Mouse (Mus musculus) forebrain, embryonic 14.5 days (tissue): ENCODE results near the gene Sycp3. TPM values are rescaled to one million over a fixed set of nuclear protein-coding genes. Genes with fewer than 3 reads are reported as not detected.

ENCODE experiments used
- ATAC-seq: fragments of 200-750 bp; cut with Nextera tagmentation; 2 replicates; pipeline ENCODE4 v1.8.0; 2017; ENCODE audit warnings: mild to moderate bottlenecking, moderate library complexity
- DNase-seq: peaks from one replicate; pipeline ENCODE4 v3.0.0-alpha.2; 2015; ENCODE audit warnings: low spot score
- H3K27ac ChIP-seq: fragments of 300-500 bp; sonication (generic); 2 replicates; pipeline ENCODE4 v1.5.1; 2014; ENCODE audit warnings: low read depth, mild to moderate bottlenecking, control low read depth, low read length, moderate library complexity
- H3K27me3 ChIP-seq: fragments of 300-500 bp; sonication (generic); replicated peaks from 2 replicates; pipeline ENCODE4 v1.6.1; 2014; ENCODE audit warnings: low read length, control low read depth, mixed read lengths; ENCODE audit not compliant: control insufficient read depth, insufficient read depth
- H3K36me3 ChIP-seq: fragments of 300-500 bp; sonication (generic); 2 replicates; pipeline ENCODE4 v1.6.1; 2014; ENCODE audit warnings: low read length, control low read depth; ENCODE audit not compliant: control insufficient read depth, insufficient read depth
- H3K4me1 ChIP-seq: fragments of 300-500 bp; sonication (generic); 2 replicates; pipeline ENCODE4 v1.6.1; 2014; ENCODE audit warnings: antibody characterized with exemption, low read length, control low read depth; ENCODE audit not compliant: control insufficient read depth, insufficient read depth
- H3K4me2 ChIP-seq: fragments of 300-500 bp; sonication (generic); 2 replicates; pipeline ENCODE4 v1.6.1; 2014; ENCODE audit warnings: mild to moderate bottlenecking, control low read depth, low read length
- H3K4me3 ChIP-seq: fragments of 300-500 bp; sonication (generic); 2 replicates; pipeline ENCODE4 v1.5.1; 2014; ENCODE audit warnings: low read depth, low read length, control low read depth
- H3K9ac ChIP-seq: fragments of 300-500 bp; sonication (generic); 2 replicates; pipeline ENCODE4 v1.6.1; 2014; ENCODE audit warnings: mild to moderate bottlenecking, low read length, control low read depth, moderate library complexity
- H3K9me3 ChIP-seq: fragments of 300-500 bp; sonication (generic); replicated peaks from 2 replicates; pipeline ENCODE4 v1.6.1; 2016; ENCODE audit warnings: low read length, control low read depth, mixed read lengths; ENCODE audit not compliant: control insufficient read depth
- WGBS: fragments of 180-500 bp; shearing (Covaris S2); extraction: QIAGEN DNeasy Blood & Tissue Kit; methylation state at CpG from one replicate; pipeline ENCODE4 v1.1.7; 2014; 5-methylcytosine and 5-hydroxymethylcytosine counted together
- polyA plus RNA-seq: library from polyadenylated mRNA; unstranded; fragments of >200 nt; fragmentation: Nextera tagmentation; extraction: Ambion mirVana; gene quantifications from 2 replicates; pipeline ENCODE4 v1.2.1, GENCODE M21; 2014

Gene Sycp3
- 0.28 TPM in 1 of 2 replicates, not detected in the other for polyA plus RNA-seq

GRCm38 (mm10) chr10:88459502-88459992, at the start of gene Sycp3:
Sycp3 (plus strand) TSS chr10:88459569.
- no peak within 1 kb of the TSS for H3K9ac ChIP-seq
- DNase-seq (no peak), ATAC-seq (no peak)
- no peaks in the 10 kb centered on the region for H3K4me1 ChIP-seq
- H3K27me3 ChIP-seq: no peaks in the 10 kb centered on the region
- H3K27ac ChIP-seq: no peak within 1 kb of the TSS
- 85% methylated on average over 33 of the region's 33 CpGs for WGBS
- H3K4me2 ChIP-seq: no peak within 1 kb of the TSS
- no peaks in the 10 kb centered on the region for H3K9me3 ChIP-seq
- no peaks in the 10 kb centered on the region for H3K36me3 ChIP-seq
- no peak within 1 kb of the TSS for H3K4me3 ChIP-seq

GRCm38 (mm10) chr10:88409751-88410150, 49.6 kb upstream of the Sycp3 start:
- Histone ChIP-seq H3K4me2 (no peak overlapping the region), H3K9ac (no peak overlapping the region), H3K27ac (no peak overlapping the region), H3K9me3 (no peaks in the 10 kb centered on the region), H3K4me3 (no peak overlapping the region), H3K4me1 (no peaks in the 10 kb centered on the region), H3K36me3 (no peaks in the 10 kb centered on the region), H3K27me3 (no peaks in the 10 kb centered on the region)
- DNase-seq (no peak), ATAC-seq (no peak)
- WGBS: 66% methylated on average over 2 of the region's 2 CpGs

- ATAC-seq (peak; percentile 52; the same call in 1 of the 2 replicates), DNase-seq (peak; percentile 58)
- H3K9me3 ChIP-seq: no peaks in the 10 kb centered on the region
- H3K27me3 ChIP-seq: no peaks in the 10 kb centered on the region
- H3K9ac ChIP-seq: no peak overlapping the region
- no peak overlapping the region for H3K27ac ChIP-seq
- no peak overlapping the region for H3K4me3 ChIP-seq
- WGBS: 50% methylated on average over 17 of the region's 17 CpGs
- 0 out of 2 replicates have a peak, but pooled peaks cover 3% of the 10 kb centered on the region for H3K36me3 ChIP-seq
- H3K4me2 ChIP-seq: no peak overlapping the region
- H3K4me1 ChIP-seq: no peaks in the 10 kb centered on the region
These were observed 46.9 kb upstream of the Sycp3 start for GRCm38 (mm10) chr10:88412290-88412995.

- Histone ChIP-seq H3K9ac (no peak overlapping the region), H3K4me1 (no peaks in the 10 kb centered on the region), H3K4me2 (no peak overlapping the region), H3K27ac (no peak overlapping the region), H3K27me3 (no peaks in the 10 kb centered on the region), H3K4me3 (no peak overlapping the region), H3K36me3 (peaks cover 18% of the 10 kb centered on the region), H3K9me3 (no peaks in the 10 kb centered on the region)
- WGBS: 89% methylated on average over 5 of the region's 5 CpGs
- DNase-seq (no peak), ATAC-seq (no peak)
These were observed 41.7 kb upstream of the Sycp3 start for GRCm38 (mm10) chr10:88417686-88418085.

DNA sequence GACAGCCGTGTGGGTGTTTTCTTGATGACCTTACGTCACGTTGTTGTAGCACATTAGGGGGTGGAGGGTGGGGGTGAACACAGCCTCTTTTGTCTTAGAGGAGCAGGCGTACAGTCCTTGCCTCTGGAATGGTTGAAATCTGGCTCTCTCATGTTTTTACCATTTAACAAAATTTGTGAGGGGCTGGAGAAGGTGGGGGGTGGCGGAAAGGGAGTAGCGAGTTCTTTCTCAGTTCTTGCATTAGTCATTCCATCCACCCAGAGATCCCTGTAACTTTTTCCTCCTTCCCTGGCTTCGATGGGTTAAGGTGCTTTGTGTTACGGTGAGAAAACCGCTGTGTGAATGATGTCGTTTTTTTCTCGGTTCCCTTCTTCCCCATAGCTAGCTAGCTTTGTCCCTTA, 39.2 kb upstream of the Sycp3 start:
- WGBS: 75% methylated on average over 11 of the region's 11 CpGs
- Histone ChIP-seq H3K36me3 (peaks cover 15% of the 10 kb centered on the region), H3K27ac (no peak overlapping the region), H3K4me1 (no peaks in the 10 kb centered on the region), H3K27me3 (no peaks in the 10 kb centered on the region), H3K4me2 (no peak overlapping the region), H3K4me3 (no peak overlapping the region), H3K9me3 (no peaks in the 10 kb centered on the region), H3K9ac (no peak overlapping the region)
- ATAC-seq (no peak), DNase-seq (no peak)

GRCm38 (mm10) chr10:88420655-88421435, 38.5 kb upstream of the Sycp3 start:
- 94% methylated on average over 19 of the region's 19 CpGs for WGBS
- no peaks in the 10 kb centered on the region for H3K27me3 ChIP-seq
- H3K36me3 ChIP-seq: peaks cover 15% of the 10 kb centered on the region
- no peaks in the 10 kb centered on the region for H3K4me1 ChIP-seq
- H3K27ac ChIP-seq: no peak overlapping the region
- no peak overlapping the region for H3K4me2 ChIP-seq
- ATAC-seq: no peak
- H3K9ac ChIP-seq: no peak overlapping the region
- H3K4me3 ChIP-seq: no peak overlapping the region
- DNase-seq: no peak
- H3K9me3 ChIP-seq: no peaks in the 10 kb centered on the region

GRCm38 (mm10) chr10:88426158-88426816, 33.1 kb upstream of the Sycp3 start:
- H3K27me3 ChIP-seq: no peaks in the 10 kb centered on the region
- H3K4me1 ChIP-seq: no peaks in the 10 kb centered on the region
- no peak overlapping the region for H3K27ac ChIP-seq
- WGBS: 100% methylated on average over 2 of the region's 2 CpGs
- H3K9ac ChIP-seq: no peak overlapping the region
- no peaks in the 10 kb centered on the region for H3K9me3 ChIP-seq
- ATAC-seq (peak; percentile 91), DNase-seq (peak; percentile 90)
- no peak overlapping the region for H3K4me2 ChIP-seq
- H3K36me3 ChIP-seq: peaks cover 25% of the 10 kb centered on the region
- no peak overlapping the region for H3K4me3 ChIP-seq

- WGBS: 65% methylated on average over 5 of the region's 5 CpGs
- no peak overlapping the region for H3K4me3 ChIP-seq
- H3K27ac ChIP-seq: no peak overlapping the region
- no peak for DNase-seq
- H3K4me2 ChIP-seq: no peak overlapping the region
- no peak for ATAC-seq
- no peaks in the 10 kb centered on the region for H3K4me1 ChIP-seq
- H3K9me3 ChIP-seq: no peaks in the 10 kb centered on the region
- no peaks in the 10 kb centered on the region for H3K27me3 ChIP-seq
- no peak overlapping the region for H3K9ac ChIP-seq
- peaks cover 22% of the 10 kb centered on the region for H3K36me3 ChIP-seq
These were observed 32.5 kb upstream of the Sycp3 start for GRCm38 (mm10) chr10:88426896-88427295.
